Comparison of ENCODE assay signal across 8 mouse cellular contexts in genomic region chr4:133021181-133021671, GRCm38 (mm10). TPM values are rescaled to one million over a fixed set of nuclear protein-coding genes. Genes with fewer than 3 reads are reported as not detected.
A peak's percentile ranks its signal among the peaks of the same experiment; 100 is the strongest.
DNase-seq lines count a peak whose midpoint lies in the region; ATAC-seq and TF ChIP-seq lines count a peak whose summit lies in the region.

No protein-coding gene starts in this region.

- H3K27me3 ChIP-seq in hindbrain, embryonic 11.5 days (ENCODE audit: control insufficient read depth, insufficient read depth, low read length) = no peaks in the 10 kb centered on the region
- no peaks in the 10 kb centered on the region for H3K27me3 ChIP-seq in limb, embryonic 15.5 days
- no peaks in the 10 kb centered on the region for H3K27me3 ChIP-seq in liver, postnatal 0 days (ENCODE audit: insufficient read depth, low read length)

- no peaks in the 10 kb centered on the region for H3K9me3 ChIP-seq in hindbrain, embryonic 11.5 days (ENCODE audit: control insufficient read depth, low read length)
- no peaks in the 10 kb centered on the region for H3K9me3 ChIP-seq in limb, embryonic 15.5 days
- no peaks in the 10 kb centered on the region for H3K9me3 ChIP-seq in liver, postnatal 0 days (ENCODE audit: low read length)

- no peak for TF ChIP-seq CTCF in liver, postnatal 0 days (IDR thresholded peaks at IDR 0.05; ENCODE audit: low read depth)

- no peak overlapping the region for H3K4me3 ChIP-seq in hindbrain, embryonic 11.5 days (ENCODE audit: low read depth, low read length)
- H3K4me3 ChIP-seq in limb, embryonic 15.5 days = no peak overlapping the region
- no peak overlapping the region for H3K4me3 ChIP-seq in liver, postnatal 0 days (ENCODE audit: low read depth, low read length)

- no peak for TF ChIP-seq EP300 in liver, postnatal 0 days (IDR thresholded peaks at IDR 0.05; ENCODE audit: low read depth)

- H3K4me2 ChIP-seq in hindbrain, embryonic 11.5 days (replicated peaks; ENCODE audit: low read depth, low read length) = peak overlapping the region; percentile 22; the same call in 1 of the 2 replicates
- peak overlapping the region; percentile 21 for H3K4me2 ChIP-seq in limb, embryonic 15.5 days
- H3K4me2 ChIP-seq in liver, postnatal 0 days (ENCODE audit: low read depth, low read length) = no peak overlapping the region

- 0 out of 2 replicates have a peak overlapping the region, but pooled peaks have one; percentile 7 for H3K9ac ChIP-seq in hindbrain, embryonic 11.5 days (ENCODE audit: low read depth, low read length)
- no peak overlapping the region; the same call in 1 of the 2 replicates for H3K9ac ChIP-seq in limb, embryonic 15.5 days
- H3K9ac ChIP-seq in liver, postnatal 0 days (replicated peaks) = no peak overlapping the region

- peak overlapping the region; percentile 71 for H3K27ac ChIP-seq in hindbrain, embryonic 11.5 days (ENCODE audit: low read depth, low read length)
- peak overlapping the region; percentile 82 for H3K27ac ChIP-seq in limb, embryonic 15.5 days
- no peak overlapping the region for H3K27ac ChIP-seq in liver, postnatal 0 days (ENCODE audit: low read depth)

- no peaks in the 10 kb centered on the region for H3K36me3 ChIP-seq in hindbrain, embryonic 11.5 days (ENCODE audit: control insufficient read depth, insufficient read depth, low read length)
- peaks cover 4% of the 10 kb centered on the region; the same call in 1 of the 2 replicates for H3K36me3 ChIP-seq in limb, embryonic 15.5 days
- 0 out of 2 replicates have a peak, but pooled peaks cover 2% of the 10 kb centered on the region for H3K36me3 ChIP-seq in liver, postnatal 0 days (replicated peaks; ENCODE audit: insufficient read depth, low read length)

- peaks cover 64% of the 10 kb centered on the region for H3K4me1 ChIP-seq in hindbrain, embryonic 11.5 days (replicated peaks; ENCODE audit: control insufficient read depth, insufficient read depth, low read length)
- peaks cover 99% of the 10 kb centered on the region for H3K4me1 ChIP-seq in limb, embryonic 15.5 days
- no peaks in the 10 kb centered on the region for H3K4me1 ChIP-seq in liver, postnatal 0 days (ENCODE audit: insufficient read depth)

- 3% methylated on average over 9 of the region's 9 CpGs for WGBS in hindbrain, embryonic 11.5 days
- 12% methylated on average over 9 of the region's 9 CpGs for WGBS in limb, embryonic 15.5 days
- 59% methylated on average over 9 of the region's 9 CpGs for WGBS in liver, postnatal 0 days (ENCODE audit: insufficient replicate concordance)

- DNase-seq in adrenal gland, postnatal 14 days = peak; percentile 41
- no peak for DNase-seq in adrenal gland, postnatal 25 days
- DNase-seq in brain, adult 2 months (ENCODE audit: low read depth, low spot score) = peak; percentile 79
- DNase-seq in hindbrain, embryonic 11.5 days (ENCODE audit: low spot score) = peak; percentile 65
- DNase-seq in thymus, adult 18-20 months = no peak
- DNase-seq in yolk sac, embryonic 10.5 days (ENCODE audit: low spot score) = no peak
- DNase-seq in liver, postnatal 0 days = no peak

- 0 out of 2 replicates have a peak, but pooled peaks have one; percentile 4 for ATAC-seq in hindbrain, embryonic 11.5 days (ENCODE audit: low FRiP score)
- no peak for ATAC-seq in limb, embryonic 15.5 days (ENCODE audit: insufficient number of reproducible peaks, low FRiP score, low TSS enrichment, low read depth)
- no peak for ATAC-seq in liver, postnatal 0 days

RNA-seq across cellular contexts. Expression of gene Ahdc1, which starts 10.2 kb away (rescaled TPM):
- total RNA-seq in adrenal gland, postnatal 14 days (2021) = 65.0 and 71.9 TPM in 2 replicates
- 91.4 and 96.4 TPM in 2 replicates for total RNA-seq in adrenal gland, postnatal 25 days (2021)
- 6.8 and 9.0 TPM in 2 replicates for polyA plus RNA-seq in hindbrain, embryonic 11.5 days (2014; fragmentation: Nextera tagmentation; extraction: Ambion mirVana)
- polyA plus RNA-seq in limb, embryonic 15.5 days (2015; fragmentation: Nextera tagmentation; extraction: Ambion mirVana) = 10.7 and 13.2 TPM in 2 replicates
- 0.76 and 0.87 TPM in 2 replicates for polyA plus RNA-seq in liver, postnatal 0 days (2015; fragmentation: Nextera tagmentation; extraction: Ambion mirVana)

RNA-seq across cellular contexts. Expression of gene Fgr, which starts 47.3 kb away (rescaled TPM):
- 0.78 and 1.8 TPM in 2 replicates for total RNA-seq in adrenal gland, postnatal 14 days (2021)
- total RNA-seq in adrenal gland, postnatal 25 days (2021) = 0.33 TPM in 1 of 2 replicates, not detected in the other
- 0.08 and 0.34 TPM in 2 replicates for polyA plus RNA-seq in hindbrain, embryonic 11.5 days (2014; fragmentation: Nextera tagmentation; extraction: Ambion mirVana)
- polyA plus RNA-seq in limb, embryonic 15.5 days (2015; fragmentation: Nextera tagmentation; extraction: Ambion mirVana) = 0.36 and 0.41 TPM in 2 replicates
- 3.8 and 4.0 TPM in 2 replicates for polyA plus RNA-seq in liver, postnatal 0 days (2015; fragmentation: Nextera tagmentation; extraction: Ambion mirVana)

Comparison
In these comparisons a context has a peak if more than half of its experiments do, and no peak if none do; other contexts are left out.
1. DNase-seq: peak in adrenal gland, postnatal 14 days (single experiment), brain, adult 2 months (single experiment) and hindbrain, embryonic 11.5 days (single experiment); none in adrenal gland, postnatal 25 days (single experiment), thymus, adult 18-20 months (0 of 2), yolk sac, embryonic 10.5 days (single experiment) and liver, postnatal 0 days (single experiment).